Mouse (Mus musculus) MEL (cell line): ENCODE measurements around the gene Fam219b. TPM values are rescaled to one million over a fixed set of nuclear protein-coding genes. Genes with fewer than 3 reads are reported as not detected.

Experiments
- DNase-seq: peaks from one replicate; pipeline ENCODE4 v3.0.0; 2011; ENCODE audit warnings: low read depth, low spot score
- H3K27ac ChIP-seq: 2 replicates; pipeline ENCODE4 v1.5.1; 2012; ENCODE audit warnings: low read depth, mild to moderate bottlenecking, control low read depth, low read length, moderate library complexity; ENCODE audit not compliant: control insufficient read depth
- H3K27me3 ChIP-seq, 2 experiments: fragments of 150-350 bp in 1 of 2; sonication (generic) in 1 of 2; 2 replicates each; pipeline ENCODE4 v1.6.1; 2012; ENCODE audit warnings: low read length in 2 of 2, mild to moderate bottlenecking in 2 of 2, improper control_type of control experiment in 1 of 2, moderate library complexity in 1 of 2; ENCODE audit not compliant: insufficient read depth in 2 of 2, control insufficient read depth in 1 of 2
- H3K36me3 ChIP-seq, 2 experiments: 2 replicates each; pipeline ENCODE4 v1.6.1; 2012 to 2014; ENCODE audit warnings: low read length in 2 of 2, improper control_type of control experiment in 1 of 2, inconsistent platforms in 1 of 2, mild to moderate bottlenecking in 1 of 2; ENCODE audit not compliant: insufficient read depth in 2 of 2, control insufficient read depth in 1 of 2
- H3K4me1 ChIP-seq, 2 experiments: fragments of 150-350 bp in 1 of 2; sonication (generic) in 1 of 2; 2 replicates each; pipeline ENCODE4 v1.6.1; 2012; ENCODE audit warnings: low read length in 2 of 2, improper control_type of control experiment in 1 of 2, mild to moderate bottlenecking in 1 of 2; ENCODE audit not compliant: insufficient read depth in 2 of 2, control insufficient read depth in 1 of 2
- H3K4me3 ChIP-seq, 2 experiments: fragments of 150-350 bp in 1 of 2; sonication (generic) in 1 of 2; 2 replicates each; pipeline ENCODE4 v1.5.1; 2012; ENCODE audit warnings: low read depth in 2 of 2, low read length in 2 of 2, mild to moderate bottlenecking in 2 of 2, moderate library complexity in 2 of 2, control low read depth in 1 of 2, improper control_type of control experiment in 1 of 2; ENCODE audit not compliant: control insufficient read depth in 1 of 2, insufficient read depth in 1 of 2
- H3K79me2 ChIP-seq: 2 replicates; pipeline ENCODE4 v1.6.1; 2012; ENCODE audit warnings: mild to moderate bottlenecking, low read length, moderate library complexity; ENCODE audit not compliant: control insufficient read depth, poor library complexity, insufficient read depth
- H3K9ac ChIP-seq: 2 replicates; pipeline ENCODE4 v1.6.1; 2012; ENCODE audit warnings: low read depth, mild to moderate bottlenecking, control low read depth, low read length, moderate library complexity; ENCODE audit not compliant: control insufficient read depth, poor library complexity, severe bottlenecking
- H3K9me3 ChIP-seq: fragments of 150-350 bp; sonication (generic); replicated peaks from 2 replicates; pipeline ENCODE4 v1.6.1; 2012; ENCODE audit warnings: mild to moderate bottlenecking, low read length, improper control_type of control experiment, moderate library complexity; ENCODE audit not compliant: insufficient read depth
- CHD1 ChIP-seq: IDR thresholded peaks from 2 replicates; pipeline ENCODE4 v1.6.1; 2012; ENCODE audit warnings: low read depth, mild to moderate bottlenecking, inconsistent platforms, low read length, improper control_type of control experiment
- CHD2 ChIP-seq: IDR thresholded peaks from 2 replicates; pipeline ENCODE4 v1.6.1; 2011; ENCODE audit warnings: low read length, improper control_type of control experiment
- CTCF ChIP-seq, 3 experiments: IDR thresholded peaks in 2 of 3; conservative IDR thresholded peaks in 1 of 3; 2 replicates each; pipeline ENCODE4 v1.5.1; 2011 to 2012; ENCODE audit warnings: low read length in 3 of 3, low read depth in 2 of 3, mild to moderate bottlenecking in 2 of 3, improper control_type of control experiment in 1 of 3, inconsistent platforms in 1 of 3, mixed read lengths in 1 of 3, moderate library complexity in 1 of 3; ENCODE audit not compliant: control insufficient read depth in 1 of 3, insufficient read depth in 1 of 3, poor library complexity in 1 of 3, severe bottlenecking in 1 of 3
- E2F4 ChIP-seq: IDR thresholded peaks from 2 replicates; pipeline ENCODE4 v1.6.1; 2011; ENCODE audit warnings: low read depth, low read length, improper control_type of control experiment, borderline replicate concordance
- EP300 ChIP-seq, 2 experiments: IDR thresholded peaks; 2 replicates each; pipeline ENCODE4 v1.6.1; 2011; ENCODE audit warnings: improper control_type of control experiment in 2 of 2, low read length in 2 of 2, low read depth in 1 of 2, mild to moderate bottlenecking in 1 of 2
- GATA1 ChIP-seq: IDR thresholded peaks from 2 replicates; pipeline ENCODE4 v1.6.1; 2011; ENCODE audit warnings: low read depth, low read length, improper control_type of control experiment
- HCFC1 ChIP-seq: IDR thresholded peaks from 2 replicates; pipeline ENCODE4 v1.6.1; 2012; ENCODE audit warnings: low read depth, mild to moderate bottlenecking, inconsistent platforms, low read length, improper control_type of control experiment, moderate library complexity
- MAX ChIP-seq: IDR thresholded peaks from 2 replicates; pipeline ENCODE4 v1.6.1; 2011; ENCODE audit warnings: low read length, improper control_type of control experiment
- MAZ ChIP-seq: IDR thresholded peaks from 2 replicates; pipeline ENCODE4 v1.6.1; 2012; ENCODE audit warnings: low read depth, mild to moderate bottlenecking, inconsistent platforms, low read length, improper control_type of control experiment
- RAD21 ChIP-seq: IDR thresholded peaks from 2 replicates; pipeline ENCODE4 v1.6.1; 2011; ENCODE audit warnings: mild to moderate bottlenecking, low read depth, low read length, improper control_type of control experiment
- RCOR1 ChIP-seq: IDR thresholded peaks from 2 replicates; pipeline ENCODE4 v1.6.1; 2012; ENCODE audit warnings: low read depth, mild to moderate bottlenecking, inconsistent platforms, low read length, improper control_type of control experiment
- SIN3A ChIP-seq: IDR thresholded peaks from 2 replicates; pipeline ENCODE4 v1.6.1; 2012; ENCODE audit warnings: low read length, improper control_type of control experiment, inconsistent platforms
- SMC3 ChIP-seq: IDR thresholded peaks from 2 replicates; pipeline ENCODE4 v1.6.1; 2011; ENCODE audit warnings: low read depth, low read length, improper control_type of control experiment
- TBP ChIP-seq: IDR thresholded peaks from 2 replicates; pipeline ENCODE4 v1.8.0; 2011; ENCODE audit warnings: low read depth, low read length, improper control_type of control experiment
- TCF12 ChIP-seq: IDR thresholded peaks from 2 replicates; pipeline ENCODE4 v1.6.1; 2014; ENCODE audit warnings: low read depth, mild to moderate bottlenecking, inconsistent platforms, low read length, improper control_type of control experiment, moderate library complexity
- USF2 ChIP-seq, 2 experiments: IDR thresholded peaks; 2 replicates each; pipeline ENCODE4 v1.6.1; 2011 to 2012; ENCODE audit warnings: improper control_type of control experiment in 2 of 2, low read length in 2 of 2, borderline replicate concordance in 1 of 2, inconsistent platforms in 1 of 2, low read depth in 1 of 2, mild to moderate bottlenecking in 1 of 2; ENCODE audit not compliant: insufficient read depth in 1 of 2
- ZC3H11A ChIP-seq: IDR thresholded peaks from 2 replicates; pipeline ENCODE4 v1.6.1; 2012; ENCODE audit warnings: low read depth, mild to moderate bottlenecking, inconsistent platforms, low read length, improper control_type of control experiment
- ZKSCAN1 ChIP-seq: IDR thresholded peaks from 2 replicates; pipeline ENCODE4 v1.6.1; 2012; ENCODE audit warnings: low read depth, mild to moderate bottlenecking, inconsistent platforms, low read length, improper control_type of control experiment, moderate library complexity
- polyA plus RNA-seq, 2 experiments: library from polyadenylated mRNA; stranded (reverse) in 1 of 2; unstranded in 1 of 2; fragments of >175 nt in 1 of 2; fragments of >200 nt in 1 of 2; gene quantifications; 2 replicates each; pipeline versions ENCODE4 v1.2.1 to v1.2.4; 2012; ENCODE audit warnings: low replicate concordance in 2 of 2, low read depth in 1 of 2; ENCODE audit not compliant: insufficient read length in 2 of 2, insufficient read depth in 1 of 2, missing spikeins in 1 of 2
- total RNA-seq: library from RNA; depleted of rRNA; stranded (reverse); fragments of 300-350 nt; gene quantifications from 2 replicates; pipeline ENCODE4 v1.2.3, GENCODE M21; 2012

The Fam219b gene
- total and polyA plus RNA-seq, 3 experiments = 12.8 to 16.4 TPM; not detected in 1

GRCm38 (mm10) chr9:57575577-57575976 is 38.2 kb downstream of the Fam219b start:
- Histone ChIP-seq H3K9ac (no peak overlapping the region), H3K27ac (no peak overlapping the region), H3K4me1 (0 out of 4 replicates have a peak, but pooled peaks cover 0 to 3% of the 10 kb centered on the region in 2 experiments), H3K36me3 (peaks cover 2% of the 10 kb centered on the region in 2 experiments; a peak in 1 of 4 replicates)
- TF ChIP-seq CHD2 (no peak), SMC3 (no peak), SIN3A (no peak), ZKSCAN1 (no peak), USF2 (IDR thresholded peaks at IDR 0.05; ENCODE audit: borderline replicate concordance in 1 of 2, insufficient read depth in 1 of 2, low read depth in 1 of 2, low read length in 2 of 2) (no peak), MAZ (no peak), ZC3H11A (no peak)
- TF ChIP-seq, all 39 proteins: peak for 0
- H3K9me3 ChIP-seq = no peaks in the 10 kb centered on the region
- H3K79me2 ChIP-seq = 0 out of 2 replicates have a peak, but pooled peaks cover 1% of the 10 kb centered on the region
- no peaks in the 10 kb centered on the region for H3K27me3 ChIP-seq
- H3K4me3 ChIP-seq = no peak overlapping the region
- DNase-seq = no peak

GRCm38 (mm10) chr9:57577144-57577849 is 40.0 kb downstream of the Fam219b start:
- no peak for DNase-seq
- Histone ChIP-seq H3K79me2 (no peaks in the 10 kb centered on the region), H3K4me1 (0 out of 4 replicates have a peak, but pooled peaks cover 0 to 3% of the 10 kb centered on the region in 2 experiments), H3K27ac (no peak overlapping the region), H3K9me3 (no peaks in the 10 kb centered on the region), H3K36me3 (peaks cover 2% of the 10 kb centered on the region in 2 experiments; a peak in 1 of 4 replicates), H3K27me3 (no peaks in the 10 kb centered on the region), H3K9ac (no peak overlapping the region), H3K4me3 (no peak overlapping the region)
- TF ChIP-seq RAD21 = no peak
- no peak for TF ChIP-seq GATA1
- TF ChIP-seq EP300 (IDR thresholded peaks at IDR 0.05; ENCODE audit: low read depth in 1 of 2, low read length in 2 of 2) = no peak
- TF ChIP-seq TBP = no peak
- no peak for TF ChIP-seq CHD1
- TF ChIP-seq HCFC1 = no peak
- no peak for TF ChIP-seq RCOR1
- TF ChIP-seq USF2 (IDR thresholded peaks at IDR 0.05; ENCODE audit: borderline replicate concordance in 1 of 2, insufficient read depth in 1 of 2, low read depth in 1 of 2, low read length in 2 of 2) = no peak
- no peak for TF ChIP-seq SMC3
- TF ChIP-seq CTCF (IDR thresholded peaks at IDR 0.05 in 2 of 3, conservative IDR thresholded peaks at IDR 0.05 in 1 of 3; ENCODE audit: control insufficient read depth in 1 of 3, insufficient read depth in 1 of 3, low read depth in 2 of 3, low read length in 3 of 3, poor library complexity in 1 of 3, severe bottlenecking in 1 of 3) = no peak
- no peak for TF ChIP-seq E2F4
- TF ChIP-seq ZC3H11A = no peak
- no peak for TF ChIP-seq TCF12
- TF ChIP-seq MAZ = no peak
- no peak for TF ChIP-seq MAX
